Mouse (Mus musculus) liver, embryonic 12.5 days (tissue): Measurements from ENCODE around the gene Ptchd4. TPM values are rescaled to one million over a fixed set of nuclear protein-coding genes. Genes with fewer than 3 reads are reported as not detected.

ENCODE experiments used
- ATAC-seq: fragments of 200-750 bp; cut with Nextera tagmentation; 2 replicates; pipeline ENCODE4 v1.8.0; 2017; ENCODE audit warnings: moderate number of reproducible peaks, mild to moderate bottlenecking, moderate library complexity
- H3K27ac ChIP-seq: fragments of 300-500 bp; sonication (generic); 2 replicates; pipeline ENCODE4 v1.5.1; 2016; ENCODE audit warnings: mild to moderate bottlenecking
- H3K27me3 ChIP-seq: fragments of 300-500 bp; sonication (generic); replicated peaks from 2 replicates; pipeline ENCODE4 v1.6.1; 2016; ENCODE audit warnings: mild to moderate bottlenecking, moderate library complexity
- H3K36me3 ChIP-seq: fragments of 300-500 bp; sonication (generic); 2 replicates; pipeline ENCODE4 v1.6.1; 2016; ENCODE audit warnings: mild to moderate bottlenecking, moderate library complexity
- H3K4me1 ChIP-seq: fragments of 300-500 bp; sonication (generic); 2 replicates; pipeline ENCODE4 v1.6.1; 2016
- H3K4me2 ChIP-seq: fragments of 300-500 bp; sonication (generic); 2 replicates; pipeline ENCODE4 v1.6.1; 2016; ENCODE audit warnings: mild to moderate bottlenecking, moderate library complexity
- H3K4me3 ChIP-seq: fragments of 300-500 bp; sonication (generic); 2 replicates; pipeline ENCODE4 v1.5.1; 2016; ENCODE audit warnings: mild to moderate bottlenecking, moderate library complexity
- H3K9ac ChIP-seq: fragments of 300-500 bp; sonication (generic); 2 replicates; pipeline ENCODE4 v1.6.1; 2016; ENCODE audit warnings: mild to moderate bottlenecking, moderate library complexity
- H3K9me3 ChIP-seq: fragments of 300-500 bp; sonication (generic); replicated peaks from 2 replicates; pipeline ENCODE4 v1.6.1; 2016; ENCODE audit warnings: mild to moderate bottlenecking, moderate library complexity
- WGBS: fragments of 180-500 bp; shearing (Covaris S2); methylation state at CpG from one replicate; pipeline ENCODE4 v1.1.7; 2016; ENCODE audit not compliant: insufficient replicate concordance; 5-methylcytosine and 5-hydroxymethylcytosine counted together
- polyA plus RNA-seq: library from polyadenylated mRNA; unstranded; fragments of >200 nt; fragmentation: Nextera tagmentation; extraction: Ambion mirVana; gene quantifications from 2 replicates; pipeline ENCODE4 v1.2.1, GENCODE M21; 2016

Gene Ptchd4
- polyA plus RNA-seq, 1 experiment from 2014 or later, result 0.06 TPM

GRCm38 (mm10) chr17:42452235-42452634, 136.5 kb downstream of the Ptchd4 start:
- 54% methylated on average over 2 of the region's 2 CpGs for WGBS
- H3K27me3 ChIP-seq, result no peaks in the 10 kb centered on the region
- no peak for ATAC-seq

GRCm38 (mm10) chr17:42456441-42456840, 140.7 kb downstream of the Ptchd4 start:
- Histone ChIP-seq H3K4me2 (no peak overlapping the region), H3K9me3 (no peaks in the 10 kb centered on the region), H3K27me3 (no peaks in the 10 kb centered on the region), H3K36me3 (no peaks in the 10 kb centered on the region), H3K9ac (no peak overlapping the region), H3K27ac (no peak overlapping the region), H3K4me3 (no peak overlapping the region), H3K4me1 (no peaks in the 10 kb centered on the region)
- no peak for ATAC-seq
- 59% methylated on average over 2 of the region's 2 CpGs for WGBS

More at GRCm38 (mm10) chr17:42452235-42452634, 136.5 kb downstream of the Ptchd4 start:
- no peak overlapping the region for H3K9ac ChIP-seq
- no peak overlapping the region for H3K4me2 ChIP-seq
- H3K36me3 ChIP-seq, result no peaks in the 10 kb centered on the region
- H3K4me1 ChIP-seq, result no peaks in the 10 kb centered on the region
- H3K27ac ChIP-seq, result no peak overlapping the region
- no peaks in the 10 kb centered on the region for H3K9me3 ChIP-seq
- no peak overlapping the region for H3K4me3 ChIP-seq

- no peaks in the 10 kb centered on the region for H3K27me3 ChIP-seq
- no peak for ATAC-seq
- no peaks in the 10 kb centered on the region for H3K36me3 ChIP-seq
- no peaks in the 10 kb centered on the region for H3K4me1 ChIP-seq
- no peaks in the 10 kb centered on the region for H3K9me3 ChIP-seq
- H3K27ac ChIP-seq, result no peak overlapping the region
- no peak overlapping the region for H3K9ac ChIP-seq
- H3K4me3 ChIP-seq, result no peak overlapping the region
- H3K4me2 ChIP-seq, result no peak overlapping the region
Observed at GRCm38 (mm10) chr17:42462726-42463125, 147.0 kb downstream of the Ptchd4 start.

- Histone ChIP-seq H3K36me3 (no peaks in the 10 kb centered on the region), H3K4me3 (no peak overlapping the region), H3K27ac (no peak overlapping the region), H3K9me3 (no peaks in the 10 kb centered on the region; the same call in 1 of the 2 replicates), H3K4me1 (no peaks in the 10 kb centered on the region), H3K27me3 (no peaks in the 10 kb centered on the region), H3K4me2 (no peak overlapping the region), H3K9ac (no peak overlapping the region)
- WGBS, result 60% methylated on average over 5 of the region's 5 CpGs
- ATAC-seq, result no peak
Observed at GRCm38 (mm10) chr17:42480173-42480991, 164.6 kb downstream of the Ptchd4 start.

- Histone ChIP-seq H3K36me3 (no peaks in the 10 kb centered on the region), H3K9ac (no peak overlapping the region), H3K27ac (no peak overlapping the region), H3K9me3 (no peaks in the 10 kb centered on the region), H3K4me3 (no peak overlapping the region), H3K4me1 (no peaks in the 10 kb centered on the region), H3K27me3 (no peaks in the 10 kb centered on the region), H3K4me2 (no peak overlapping the region)
- 55% methylated on average over 9 of the region's 9 CpGs for WGBS
- no peak for ATAC-seq
Observed at GRCm38 (mm10) chr17:42509356-42510262, 193.9 kb downstream of the Ptchd4 start.

GRCm38 (mm10) chr17:42530147-42530546, 214.4 kb downstream of the Ptchd4 start:
- Histone ChIP-seq H3K36me3 (no peaks in the 10 kb centered on the region), H3K4me2 (no peak overlapping the region), H3K4me3 (no peak overlapping the region), H3K9ac (no peak overlapping the region), H3K4me1 (no peaks in the 10 kb centered on the region), H3K27ac (no peak overlapping the region), H3K27me3 (no peaks in the 10 kb centered on the region), H3K9me3 (no peaks in the 10 kb centered on the region)
- 64% methylated on average over 5 of the region's 5 CpGs for WGBS
- no peak for ATAC-seq

GRCm38 (mm10) chr17:42549578-42549977, 233.8 kb downstream of the Ptchd4 start:
- H3K27me3 ChIP-seq, result no peaks in the 10 kb centered on the region
- no peak overlapping the region for H3K4me2 ChIP-seq
- no peak for ATAC-seq
- H3K9me3 ChIP-seq, result 0 out of 2 replicates have a peak, but pooled peaks cover 3% of the 10 kb centered on the region
- H3K4me1 ChIP-seq, result no peaks in the 10 kb centered on the region
- no peak overlapping the region for H3K4me3 ChIP-seq
- no peak overlapping the region for H3K9ac ChIP-seq
- 70% methylated on average over 2 of the region's 2 CpGs for WGBS
- H3K36me3 ChIP-seq, result no peaks in the 10 kb centered on the region
- no peak overlapping the region for H3K27ac ChIP-seq
